Mouse (Mus musculus): ENCODE results near the gene Syna.

DNA sequence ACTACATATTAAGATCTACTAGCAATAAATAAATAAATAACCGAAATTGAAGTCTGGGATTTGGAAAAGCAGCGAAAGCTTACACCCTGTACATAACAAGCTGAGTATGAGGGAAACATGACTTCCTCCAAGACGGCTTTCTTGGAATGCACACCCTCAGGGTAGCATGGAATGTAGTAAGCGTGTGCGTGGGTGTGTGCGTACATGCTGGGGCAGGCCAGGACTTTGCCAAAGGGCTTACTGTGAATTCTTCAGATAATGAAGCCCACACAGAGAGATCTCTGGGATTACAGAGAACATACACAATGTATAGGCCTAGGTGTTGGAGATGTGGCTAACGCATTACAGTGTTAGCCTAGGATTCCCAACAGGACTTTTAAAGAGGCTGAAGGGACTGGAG is 17.6 kb upstream of the Syna start:
- TF ChIP-seq POLR2A (IDR thresholded peaks at IDR 0.05; ENCODE audit: borderline replicate concordance, control insufficient read depth, low read depth, low read length) (no peak), CTCF (IDR thresholded peaks at IDR 0.05; ENCODE audit: control insufficient read depth, insufficient read depth, low read length) (no peak)
